Mouse (Mus musculus) layer of hippocampus, postnatal 14 days (tissue): Measurements from ENCODE around the gene Iglon5. TPM values are rescaled to one million over a fixed set of nuclear protein-coding genes. Genes with fewer than 3 reads are reported as not detected.

ENCODE experiments used
- DNase-seq, 2 experiments: peaks; one replicate each; pipeline ENCODE4 v3.0.0; 2021 to 2022; ENCODE audit warnings: low spot score in 2 of 2, mixed read lengths in 1 of 2
- total RNA-seq, 2 experiments: library from RNA; stranded (reverse); gene quantifications; 2 replicates each; pipeline ENCODE4 v1.2.3; 2021

Gene Iglon5
- total RNA-seq, 2 experiments from 2014 or later, result 43.2 to 45.0 TPM

- DNase-seq, result peak; percentile 67 to 74
Observed at GRCm38 (mm10) chr7:43466099-43466694, 23.7 kb downstream of the Iglon5 start.

- DNase-seq, result peak; percentile 77 to 81
Observed at GRCm38 (mm10) chr7:43465344-43466098, 24.4 kb downstream of the Iglon5 start.

GRCm38 (mm10) chr7:43464864-43465343 lies 25.0 kb downstream of the Iglon5 start:
- no peak for DNase-seq

- DNase-seq, result no peak
Observed at GRCm38 (mm10) chr7:43463976-43464375, 25.9 kb downstream of the Iglon5 start.

- no peak for DNase-seq
Observed at GRCm38 (mm10) chr7:43462851-43463250, 27.0 kb downstream of the Iglon5 start, which contains the start of gene Vsig10l. Gene Vsig10l (plus strand): TSS chr7:43463151.

- no peak for DNase-seq
Observed at GRCm38 (mm10) chr7:43454371-43454770, 35.5 kb downstream of the Iglon5 start.

GRCm38 (mm10) chr7:43453599-43454355 lies 36.1 kb downstream of the Iglon5 start:
- DNase-seq, result no peak

- no peak for DNase-seq
Observed at GRCm38 (mm10) chr7:43452609-43453008, 37.3 kb downstream of the Iglon5 start.

GRCm38 (mm10) chr7:43451726-43452125 lies 38.1 kb downstream of the Iglon5 start:
- DNase-seq, result no peak

GRCm38 (mm10) chr7:43449811-43450210 lies 40.1 kb downstream of the Iglon5 start:
- DNase-seq, result no peak

- DNase-seq, result no peak
Observed at GRCm38 (mm10) chr7:43448246-43448645, 41.6 kb downstream of the Iglon5 start.

- no peak for DNase-seq
Observed at GRCm38 (mm10) chr7:43447801-43448200, 42.1 kb downstream of the Iglon5 start.

GRCm38 (mm10) chr7:43443917-43444293 lies 46.0 kb downstream of the Iglon5 start, which contains the start of the genes Etfb and Gm45233:
Gene Etfb (plus strand): TSS chr7:43444083.
Gene Gm45233 (plus strand): TSS chr7:43444128.
- DNase-seq, result peak; percentile 89 to 97

GRCm38 (mm10) chr7:43443126-43443916 lies 46.6 kb downstream of the Iglon5 start:
- DNase-seq, result peak; percentile 56 to 61

GRCm38 (mm10) chr7:43442684-43443083 lies 47.2 kb downstream of the Iglon5 start:
- no peak for DNase-seq

GRCm38 (mm10) chr7:43441071-43441470 lies 48.8 kb downstream of the Iglon5 start:
- no peak for DNase-seq

- DNase-seq, result no peak
Observed at GRCm38 (mm10) chr7:43440482-43440881, 49.4 kb downstream of the Iglon5 start, which contains the start of gene Cldnd2. Gene Cldnd2 (plus strand): TSS chr7:43440782.

GRCm38 (mm10) chr7:43438611-43439010 lies 51.3 kb downstream of the Iglon5 start:
- DNase-seq, result no peak

- no peak for DNase-seq
Observed at GRCm38 (mm10) chr7:43436341-43437255, 53.3 kb downstream of the Iglon5 start, which contains the start of gene Nkg7. Gene Nkg7 (plus strand): TSS chr7:43437073.

GRCm38 (mm10) chr7:43434676-43435075 lies 55.2 kb downstream of the Iglon5 start:
- DNase-seq, result no peak
